Mouse (Mus musculus): ENCODE data around the gene Tm4sf4. TPM values are rescaled to one million over a fixed set of nuclear protein-coding genes. Genes with fewer than 3 reads are reported as not detected.

Tm4sf4 gene
- polyA plus RNA-seq, 1 experiment from 2014 or later = not detected

DNA sequence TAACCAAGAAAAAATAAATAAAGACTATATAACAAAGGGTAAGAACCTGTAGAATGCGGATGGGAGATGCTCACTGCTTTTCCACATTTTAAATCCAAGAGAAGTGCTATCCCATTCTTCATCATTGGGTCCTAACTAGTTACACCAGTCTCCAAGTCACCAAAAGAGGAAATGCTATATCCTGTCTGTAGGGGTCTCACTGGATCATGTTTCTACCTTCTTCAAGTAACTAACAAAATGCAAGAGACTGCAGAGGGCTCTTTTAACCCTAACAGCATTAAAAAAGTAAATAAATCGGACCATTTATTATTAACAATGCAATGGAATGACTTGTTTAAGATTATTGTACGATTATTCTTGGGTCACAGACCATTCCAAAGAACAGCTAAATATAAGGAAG, 41.2 kb downstream of the Tm4sf4 start:
- no peak for ATAC-seq (ENCODE audit: low FRiP score)
- Histone ChIP-seq H3K4me3 (ENCODE audit: low read depth, low read length) (no peak overlapping the region), H3K27ac (ENCODE audit: low read depth, low read length) (no peak overlapping the region), H3K9ac (ENCODE audit: low read depth, low read length) (no peak overlapping the region), H3K4me1 (replicated peaks; ENCODE audit: control insufficient read depth, insufficient read depth, low read length) (no peaks in the 10 kb centered on the region), H3K9me3 (ENCODE audit: control insufficient read depth, low read length) (no peaks in the 10 kb centered on the region), H3K4me2 (replicated peaks; ENCODE audit: low read depth, low read length) (no peak overlapping the region), H3K36me3 (ENCODE audit: control insufficient read depth, insufficient read depth, low read length) (no peaks in the 10 kb centered on the region), H3K27me3 (ENCODE audit: control insufficient read depth, insufficient read depth, low read length) (no peaks in the 10 kb centered on the region)
- 66% methylated on average over 3 of the region's 3 CpGs for WGBS
- no peak for DNase-seq (ENCODE audit: low spot score)

DNA sequence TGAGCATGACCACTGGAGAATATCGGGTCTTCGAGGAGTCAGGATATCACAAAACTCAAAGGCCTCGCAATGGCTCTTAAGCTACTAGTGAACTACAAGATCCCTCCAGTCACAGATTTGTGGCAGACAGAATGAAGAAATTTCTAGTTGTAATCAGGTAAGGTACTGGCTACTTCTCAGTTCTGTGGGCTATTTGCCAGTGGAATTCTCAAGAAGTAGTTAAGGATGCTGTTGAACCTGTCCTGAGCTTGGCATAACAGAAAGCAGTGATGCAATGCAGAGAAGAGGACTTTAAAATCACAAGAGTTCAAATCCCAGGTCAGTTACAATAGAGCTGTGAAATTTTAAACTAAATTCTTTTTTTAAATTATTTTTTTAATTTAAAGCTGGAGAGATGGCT, 44.2 kb downstream of the Tm4sf4 start:
- H3K27me3 ChIP-seq (ENCODE audit: control insufficient read depth, insufficient read depth, low read length) = no peaks in the 10 kb centered on the region
- H3K4me2 ChIP-seq (replicated peaks; ENCODE audit: low read depth, low read length) = no peak overlapping the region
- H3K4me3 ChIP-seq (ENCODE audit: low read depth, low read length) = no peak overlapping the region
- 95% methylated on average over 3 of the region's 3 CpGs for WGBS
- ATAC-seq (ENCODE audit: low FRiP score) (no peak), DNase-seq (ENCODE audit: low spot score) (no peak)
- H3K36me3 ChIP-seq (ENCODE audit: control insufficient read depth, insufficient read depth, low read length) = no peaks in the 10 kb centered on the region
- H3K9me3 ChIP-seq (ENCODE audit: control insufficient read depth, low read length) = no peaks in the 10 kb centered on the region
- H3K27ac ChIP-seq (ENCODE audit: low read depth, low read length) = no peak overlapping the region
- H3K9ac ChIP-seq (ENCODE audit: low read depth, low read length) = no peak overlapping the region
- H3K4me1 ChIP-seq (replicated peaks; ENCODE audit: control insufficient read depth, insufficient read depth, low read length) = peaks cover 2% of the 10 kb centered on the region; the same call in 1 of the 2 replicates

DNA sequence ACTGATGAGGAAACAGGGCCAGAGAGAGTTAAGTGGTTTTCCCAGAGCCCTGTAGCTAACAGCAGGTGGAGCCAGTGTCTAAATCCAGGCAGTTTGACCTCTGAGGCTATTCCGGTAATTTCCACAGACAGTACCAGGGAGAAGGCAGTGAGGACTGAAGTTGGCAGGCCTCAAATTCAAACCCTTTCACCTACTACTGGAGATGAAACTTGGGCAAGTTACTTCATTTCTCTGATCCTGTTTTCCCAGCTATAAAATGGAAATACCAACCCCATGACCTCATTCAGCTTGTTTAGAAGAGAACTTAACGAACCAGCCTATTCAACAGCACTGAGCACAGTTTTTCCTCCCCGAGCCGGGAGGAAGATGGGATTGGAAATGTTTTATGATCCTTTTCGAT, 45.2 kb downstream of the Tm4sf4 start:
- 36% methylated on average over 5 of the region's 5 CpGs for WGBS
- no peaks in the 10 kb centered on the region for H3K36me3 ChIP-seq (ENCODE audit: control insufficient read depth, insufficient read depth, low read length)
- no peak overlapping the region for H3K4me2 ChIP-seq (replicated peaks; ENCODE audit: low read depth, low read length)
- no peak overlapping the region for H3K9ac ChIP-seq (ENCODE audit: low read depth, low read length)
- H3K9me3 ChIP-seq (ENCODE audit: control insufficient read depth, low read length) = no peaks in the 10 kb centered on the region
- H3K27me3 ChIP-seq (ENCODE audit: control insufficient read depth, insufficient read depth, low read length) = no peaks in the 10 kb centered on the region
- no peak overlapping the region for H3K4me3 ChIP-seq (ENCODE audit: low read depth, low read length)
- H3K4me1 ChIP-seq (replicated peaks; ENCODE audit: control insufficient read depth, insufficient read depth, low read length) = peaks cover 2% of the 10 kb centered on the region; the same call in 1 of the 2 replicates
- ATAC-seq (ENCODE audit: low FRiP score) = no peak
- peak; percentile 47 for DNase-seq (ENCODE audit: low spot score)
- H3K27ac ChIP-seq (ENCODE audit: low read depth, low read length) = no peak overlapping the region

DNA sequence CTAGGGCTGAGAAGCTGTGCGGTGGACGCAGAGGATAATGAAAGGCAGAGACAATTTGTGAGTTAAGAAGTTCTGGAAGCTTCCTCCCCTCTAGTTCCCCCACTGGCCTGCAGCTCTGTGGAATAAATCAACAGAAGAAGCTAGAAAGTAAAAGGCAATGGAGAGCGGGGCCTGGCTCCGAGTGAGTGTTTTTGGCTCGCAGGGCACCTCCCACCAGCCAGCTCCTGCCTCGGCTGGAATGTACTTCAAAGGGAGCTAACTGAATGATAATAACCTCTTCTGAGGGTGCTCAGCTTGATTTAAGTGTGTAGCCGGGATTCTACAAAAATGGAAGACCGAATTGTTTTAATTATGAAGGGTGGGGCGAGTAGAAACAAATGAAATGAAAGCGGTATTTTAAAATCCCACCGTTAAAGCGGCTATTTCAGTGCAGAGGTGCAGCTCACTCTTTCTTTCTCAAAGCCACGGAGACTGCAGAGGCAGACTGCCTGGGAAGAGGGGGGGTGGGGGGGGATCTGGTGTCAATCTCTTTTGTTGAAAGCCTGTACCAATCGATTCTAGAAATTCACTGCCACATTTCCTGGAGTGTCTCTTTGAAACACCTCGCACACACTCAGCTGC, 46.0 kb downstream of the Tm4sf4 start:
- Histone ChIP-seq H3K4me1 (replicated peaks; ENCODE audit: control insufficient read depth, insufficient read depth, low read length) (peaks cover 2% of the 10 kb centered on the region; the same call in 1 of the 2 replicates), H3K4me3 (ENCODE audit: low read depth, low read length) (no peak overlapping the region), H3K4me2 (replicated peaks; ENCODE audit: low read depth, low read length) (peak overlapping the region; percentile 0), H3K9ac (ENCODE audit: low read depth, low read length) (no peak overlapping the region), H3K9me3 (ENCODE audit: control insufficient read depth, low read length) (no peaks in the 10 kb centered on the region), H3K36me3 (ENCODE audit: control insufficient read depth, insufficient read depth, low read length) (no peaks in the 10 kb centered on the region), H3K27me3 (ENCODE audit: control insufficient read depth, insufficient read depth, low read length) (no peaks in the 10 kb centered on the region), H3K27ac (ENCODE audit: low read depth, low read length) (peak overlapping the region; percentile 27; the same call in 1 of the 2 replicates)
- 5% methylated on average over 15 of the region's 15 CpGs for WGBS
- ATAC-seq (ENCODE audit: low FRiP score) (peak; percentile 65), DNase-seq (ENCODE audit: low spot score) (peak; percentile 47)

DNA sequence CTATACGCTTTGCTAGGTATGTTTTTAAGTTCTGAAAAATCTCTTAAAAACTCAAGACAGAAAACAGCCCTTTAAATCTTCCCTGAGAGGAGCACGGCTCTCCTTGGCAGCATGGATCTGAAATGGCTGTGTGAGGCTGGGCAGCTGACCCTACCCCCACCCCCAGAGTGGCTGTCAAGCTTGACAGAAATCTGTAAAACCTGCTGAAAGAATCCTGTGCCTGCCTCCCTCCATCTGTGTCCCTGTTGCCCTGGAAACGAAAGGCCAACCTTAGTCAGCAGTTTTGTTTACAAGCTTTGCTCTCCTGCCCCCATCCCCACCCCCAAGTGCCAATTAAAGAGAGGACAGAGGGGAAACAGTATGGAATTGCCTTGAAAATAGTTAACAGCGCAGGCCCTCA, 47.3 kb downstream of the Tm4sf4 start:
- 34% methylated on average over 4 of the region's 4 CpGs for WGBS
- DNase-seq (ENCODE audit: low spot score) = peak; percentile 77
- peak; percentile 85 for ATAC-seq (ENCODE audit: low FRiP score)
- no peak overlapping the region for H3K4me2 ChIP-seq (replicated peaks; ENCODE audit: low read depth, low read length)
- no peak overlapping the region for H3K4me3 ChIP-seq (ENCODE audit: low read depth, low read length)
- H3K9ac ChIP-seq (ENCODE audit: low read depth, low read length) = no peak overlapping the region
- H3K9me3 ChIP-seq (ENCODE audit: control insufficient read depth, low read length) = no peaks in the 10 kb centered on the region
- H3K4me1 ChIP-seq (replicated peaks; ENCODE audit: control insufficient read depth, insufficient read depth, low read length) = peaks cover 2% of the 10 kb centered on the region; the same call in 1 of the 2 replicates
- no peaks in the 10 kb centered on the region for H3K27me3 ChIP-seq (ENCODE audit: control insufficient read depth, insufficient read depth, low read length)
- no peaks in the 10 kb centered on the region for H3K36me3 ChIP-seq (ENCODE audit: control insufficient read depth, insufficient read depth, low read length)
- H3K27ac ChIP-seq (ENCODE audit: low read depth, low read length) = no peak overlapping the region

DNA sequence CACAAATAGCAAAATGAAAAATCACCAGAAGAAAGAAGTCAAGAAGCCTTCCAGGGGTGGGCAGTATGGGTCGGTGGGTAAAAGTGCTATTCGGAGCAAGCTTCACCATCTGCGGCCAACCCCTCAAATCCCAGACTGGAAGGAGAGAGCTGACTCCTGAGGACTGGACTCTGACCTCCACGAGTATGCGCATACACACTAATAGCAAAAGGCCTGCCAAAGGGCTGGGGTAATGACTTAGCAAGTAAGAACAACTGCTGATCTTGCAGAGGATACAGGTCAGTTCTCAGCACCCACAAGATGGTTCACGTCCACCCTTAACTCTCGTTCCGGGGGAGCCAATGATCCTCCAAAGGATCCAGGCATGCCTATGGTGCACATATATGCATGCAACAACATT, 49.3 kb downstream of the Tm4sf4 start:
- no peak for DNase-seq (ENCODE audit: low spot score)
- Histone ChIP-seq H3K27me3 (ENCODE audit: control insufficient read depth, insufficient read depth, low read length) (no peaks in the 10 kb centered on the region), H3K4me3 (ENCODE audit: low read depth, low read length) (no peak overlapping the region), H3K9me3 (ENCODE audit: control insufficient read depth, low read length) (no peaks in the 10 kb centered on the region), H3K4me1 (replicated peaks; ENCODE audit: control insufficient read depth, insufficient read depth, low read length) (peaks cover 2% of the 10 kb centered on the region; the same call in 1 of the 2 replicates), H3K9ac (ENCODE audit: low read depth, low read length) (no peak overlapping the region), H3K36me3 (ENCODE audit: control insufficient read depth, insufficient read depth, low read length) (no peaks in the 10 kb centered on the region), H3K4me2 (replicated peaks; ENCODE audit: low read depth, low read length) (no peak overlapping the region), H3K27ac (ENCODE audit: low read depth, low read length) (no peak overlapping the region)
- ATAC-seq (ENCODE audit: low FRiP score) = no peak
- 91% methylated on average over 8 of the region's 8 CpGs for WGBS

DNA sequence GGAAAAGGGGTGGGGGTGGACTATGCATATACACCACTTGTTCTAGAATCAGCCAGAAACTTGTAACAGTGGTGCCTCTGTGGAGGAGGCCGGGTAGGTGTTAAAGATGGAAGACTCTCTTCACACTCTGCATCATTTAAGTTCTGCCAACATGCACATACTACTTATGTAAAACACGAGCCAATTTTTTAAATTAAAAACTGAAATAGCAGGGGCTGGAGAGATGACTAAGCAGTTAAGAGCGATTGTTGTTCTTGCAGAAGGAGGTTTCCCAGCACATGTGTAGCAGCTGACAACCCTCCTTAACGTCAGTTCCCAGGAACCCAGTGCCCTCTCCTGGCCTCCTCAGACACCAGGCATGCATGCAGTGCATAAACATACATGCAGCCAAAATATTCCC, 55.5 kb downstream of the Tm4sf4 start:
- Histone ChIP-seq H3K4me2 (replicated peaks; ENCODE audit: low read depth, low read length) (no peak overlapping the region), H3K9ac (ENCODE audit: low read depth, low read length) (no peak overlapping the region), H3K27ac (ENCODE audit: low read depth, low read length) (no peak overlapping the region), H3K9me3 (ENCODE audit: control insufficient read depth, low read length) (no peaks in the 10 kb centered on the region), H3K4me3 (ENCODE audit: low read depth, low read length) (no peak overlapping the region), H3K27me3 (ENCODE audit: control insufficient read depth, insufficient read depth, low read length) (no peaks in the 10 kb centered on the region), H3K36me3 (ENCODE audit: control insufficient read depth, insufficient read depth, low read length) (no peaks in the 10 kb centered on the region), H3K4me1 (replicated peaks; ENCODE audit: control insufficient read depth, insufficient read depth, low read length) (no peaks in the 10 kb centered on the region)
- DNase-seq (ENCODE audit: low spot score) (no peak), ATAC-seq (ENCODE audit: low FRiP score) (no peak)
- 81% methylated on average over 4 of the region's 4 CpGs for WGBS

DNA sequence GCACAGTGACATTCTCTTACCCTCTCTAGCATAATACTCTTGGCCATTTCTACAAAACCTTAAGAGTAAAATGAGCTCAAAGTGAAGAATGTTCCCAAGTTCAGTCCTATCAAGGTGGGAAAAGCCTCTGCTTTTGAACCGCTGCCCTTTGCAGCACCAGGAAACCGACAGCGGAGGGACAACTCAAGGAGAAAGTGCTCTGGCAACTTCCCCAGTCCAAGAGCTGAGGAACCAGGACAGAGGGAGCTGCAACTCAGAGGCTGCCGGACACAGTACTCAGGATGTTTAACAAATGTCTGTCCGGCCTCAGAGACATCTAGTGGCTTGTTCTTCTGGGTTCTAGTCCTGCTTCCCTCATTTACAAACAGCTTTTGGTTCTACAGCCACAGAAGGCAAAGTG, 56.9 kb downstream of the Tm4sf4 start:
- Histone ChIP-seq H3K9me3 (ENCODE audit: control insufficient read depth, low read length) (no peaks in the 10 kb centered on the region), H3K27ac (ENCODE audit: low read depth, low read length) (no peak overlapping the region), H3K27me3 (ENCODE audit: control insufficient read depth, insufficient read depth, low read length) (no peaks in the 10 kb centered on the region), H3K4me1 (replicated peaks; ENCODE audit: control insufficient read depth, insufficient read depth, low read length) (no peaks in the 10 kb centered on the region), H3K4me2 (replicated peaks; ENCODE audit: low read depth, low read length) (no peak overlapping the region), H3K36me3 (ENCODE audit: control insufficient read depth, insufficient read depth, low read length) (no peaks in the 10 kb centered on the region), H3K9ac (ENCODE audit: low read depth, low read length) (no peak overlapping the region), H3K4me3 (ENCODE audit: low read depth, low read length) (no peak overlapping the region)
- DNase-seq (ENCODE audit: low spot score) = no peak
- WGBS = 90% methylated on average over 5 of the region's 5 CpGs
- no peak for ATAC-seq (ENCODE audit: low FRiP score)

DNA sequence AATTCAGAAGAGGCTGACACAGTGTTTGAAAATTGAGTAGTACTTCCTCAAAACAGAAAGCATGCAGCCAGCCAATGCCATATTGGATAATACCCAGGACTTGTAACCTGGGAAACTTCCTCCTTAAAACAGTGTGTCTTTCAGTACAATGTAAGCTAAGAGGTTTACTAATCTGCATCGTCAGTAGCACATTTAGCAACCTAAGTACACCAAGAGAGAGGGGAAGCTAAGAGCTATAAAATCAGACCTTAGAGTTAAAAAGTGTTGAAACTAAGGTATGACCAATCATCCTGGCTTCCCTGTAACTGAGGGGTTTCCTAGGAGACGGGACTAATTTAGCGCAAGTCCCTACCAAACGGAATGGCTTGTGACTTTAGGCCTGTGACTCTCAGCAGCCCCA, 61.0 kb downstream of the Tm4sf4 start:
- no peaks in the 10 kb centered on the region for H3K9me3 ChIP-seq (ENCODE audit: control insufficient read depth, low read length)
- H3K27ac ChIP-seq (ENCODE audit: low read depth, low read length) = no peak overlapping the region
- H3K9ac ChIP-seq (ENCODE audit: low read depth, low read length) = no peak overlapping the region
- no peaks in the 10 kb centered on the region for H3K36me3 ChIP-seq (ENCODE audit: control insufficient read depth, insufficient read depth, low read length)
- WGBS = 83% methylated on average over 4 of the region's 4 CpGs
- no peak overlapping the region for H3K4me2 ChIP-seq (replicated peaks; ENCODE audit: low read depth, low read length)
- DNase-seq (ENCODE audit: low spot score) (no peak), ATAC-seq (ENCODE audit: low FRiP score) (no peak)
- no peaks in the 10 kb centered on the region for H3K27me3 ChIP-seq (ENCODE audit: control insufficient read depth, insufficient read depth, low read length)
- no peaks in the 10 kb centered on the region for H3K4me1 ChIP-seq (replicated peaks; ENCODE audit: control insufficient read depth, insufficient read depth, low read length)
- no peak overlapping the region for H3K4me3 ChIP-seq (ENCODE audit: low read depth, low read length)

Data from hindbrain, embryonic 11.5 days (tissue).